Mouse (Mus musculus) limb, embryonic 10.5 days (tissue): ENCODE measurements around the gene Fstl4. TPM values are rescaled to one million over a fixed set of nuclear protein-coding genes. Genes with fewer than 3 reads are reported as not detected.

Experiments
- DNase-seq: peaks from one replicate; pipeline ENCODE4 v3.0.0-alpha.2; 2017; ENCODE audit warnings: low spot score
- H3K27ac ChIP-seq: fragments of 300-500 bp; sonication (generic); 2 replicates; pipeline ENCODE4 v1.5.1; 2016; ENCODE audit warnings: mild to moderate bottlenecking
- H3K27me3 ChIP-seq: fragments of 300-500 bp; sonication (generic); 2 replicates; pipeline ENCODE4 v1.6.1; 2016; ENCODE audit warnings: low read depth, mild to moderate bottlenecking; ENCODE audit not compliant: poor library complexity, severe bottlenecking
- H3K36me3 ChIP-seq: fragments of 300-500 bp; sonication (generic); 2 replicates; pipeline ENCODE4 v1.6.1; 2016; ENCODE audit warnings: mild to moderate bottlenecking, moderate library complexity
- H3K4me1 ChIP-seq: fragments of 300-500 bp; sonication (generic); 2 replicates; pipeline ENCODE4 v1.6.1; 2016
- H3K4me3 ChIP-seq: fragments of 300-500 bp; sonication (generic); 2 replicates; pipeline ENCODE4 v1.5.1; 2016; ENCODE audit warnings: mild to moderate bottlenecking, moderate library complexity
- H3K9me3 ChIP-seq: fragments of 300-500 bp; sonication (generic); replicated peaks from 2 replicates; pipeline ENCODE4 v1.6.1; 2016; ENCODE audit warnings: mild to moderate bottlenecking
- WGBS: fragments of 180-500 bp; shearing (Covaris S2); methylation state at CpG from one replicate; pipeline ENCODE4 v1.1.7; 2016; 5-methylcytosine and 5-hydroxymethylcytosine counted together
- polyA plus RNA-seq: library from polyadenylated mRNA; unstranded; fragments of >200 nt; fragmentation: Nextera tagmentation; extraction: Ambion mirVana; gene quantifications from 2 replicates; pipeline ENCODE4 v1.2.1, GENCODE M21; 2016

Fstl4 gene
- polyA plus RNA-seq, 1 experiment from 2014 or later, result 0.13 TPM

DNA sequence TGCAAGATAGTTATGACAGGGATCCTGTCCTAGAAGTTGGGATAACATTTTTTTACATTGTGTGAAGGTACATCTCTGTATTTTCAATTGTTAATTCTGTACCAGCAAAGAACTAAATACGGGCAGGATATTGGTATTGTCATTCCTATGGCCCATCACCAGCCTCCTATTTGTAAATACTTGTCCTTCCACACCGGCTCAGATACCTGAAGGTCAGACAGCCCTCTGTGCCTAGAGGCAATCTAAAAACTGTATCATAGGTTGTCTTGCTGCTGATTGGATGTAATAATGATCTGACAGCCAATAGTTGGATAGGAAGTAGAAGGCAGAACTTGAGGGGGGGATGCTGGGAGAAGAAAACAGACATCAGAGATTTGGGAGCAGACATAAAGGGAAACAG lies 432.7 kb downstream of the Fstl4 start:
- DNase-seq, result no peak
- H3K27me3 ChIP-seq, result no peaks in the 10 kb centered on the region
- WGBS, result 89% methylated on average over 2 of the region's 2 CpGs

DNA sequence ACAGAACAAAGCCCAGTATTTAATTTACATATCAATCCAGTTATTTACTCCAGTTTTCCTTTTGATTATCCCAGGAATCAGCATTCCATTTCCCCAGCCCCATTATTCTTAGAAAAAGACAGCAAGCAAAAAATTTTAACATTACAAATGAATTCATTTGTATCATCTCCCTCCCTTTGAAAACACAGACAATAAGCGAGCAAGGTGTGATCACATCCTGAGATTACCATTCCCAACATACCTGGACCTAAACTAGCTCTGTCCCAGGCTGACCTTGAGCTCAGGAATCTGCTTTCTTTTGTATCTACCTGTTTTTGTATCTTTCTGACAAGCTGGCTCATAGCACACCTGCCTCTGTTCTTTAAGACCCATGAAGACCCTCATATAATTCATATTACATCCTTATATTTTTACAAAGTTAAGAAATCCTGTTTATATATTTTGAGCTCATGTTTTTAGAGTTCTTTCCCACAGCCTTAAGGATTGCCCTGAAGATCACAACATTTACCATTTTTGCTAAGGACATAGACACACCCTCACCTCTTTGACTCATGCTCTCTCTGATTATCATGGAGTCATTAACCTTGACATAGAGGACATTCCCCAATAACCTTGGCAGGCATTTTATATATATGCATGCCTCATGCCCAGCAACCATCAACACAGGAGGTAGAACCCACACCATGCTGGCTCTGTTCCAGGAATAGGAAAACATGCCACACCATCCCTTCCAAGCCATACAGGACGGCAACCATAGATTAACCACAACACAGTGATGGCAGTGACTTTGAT lies 438.2 kb downstream of the Fstl4 start:
- Histone ChIP-seq H3K27ac (no peak overlapping the region), H3K9me3 (no peaks in the 10 kb centered on the region), H3K36me3 (no peaks in the 10 kb centered on the region), H3K4me1 (no peaks in the 10 kb centered on the region), H3K4me3 (no peak overlapping the region), H3K27me3 (no peaks in the 10 kb centered on the region)
- 84% methylated on average over 2 of the region's 2 CpGs for WGBS
- DNase-seq, result no peak

More for the DNA sequence above, 432.7 kb downstream of the Fstl4 start:
- Histone ChIP-seq H3K27ac (no peak overlapping the region), H3K4me3 (no peak overlapping the region), H3K9me3 (no peaks in the 10 kb centered on the region), H3K4me1 (no peaks in the 10 kb centered on the region), H3K36me3 (no peaks in the 10 kb centered on the region)

DNA sequence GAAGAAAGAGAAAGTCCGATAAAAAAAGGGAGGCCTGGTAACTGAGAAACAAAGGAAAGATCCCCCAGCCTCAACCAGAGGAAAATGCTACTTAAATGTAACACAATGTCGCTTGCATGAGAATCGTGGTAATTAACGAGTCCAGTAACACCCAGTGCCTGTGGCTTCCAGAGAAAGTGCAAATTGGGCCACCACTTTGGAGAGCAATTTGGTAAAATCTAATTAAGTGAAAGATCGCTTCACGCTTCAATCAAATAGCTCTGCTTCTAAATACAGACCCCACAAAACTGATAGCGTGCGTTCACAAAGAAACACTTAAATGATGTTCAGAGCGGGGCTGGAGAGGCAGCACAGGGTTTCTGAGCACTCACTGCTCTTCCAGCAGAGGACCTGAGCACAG lies 446.4 kb downstream of the Fstl4 start:
- 84% methylated on average over 9 of the region's 9 CpGs for WGBS
- Histone ChIP-seq H3K27ac (no peak overlapping the region), H3K36me3 (no peaks in the 10 kb centered on the region), H3K4me3 (no peak overlapping the region), H3K9me3 (no peaks in the 10 kb centered on the region), H3K27me3 (no peaks in the 10 kb centered on the region), H3K4me1 (no peaks in the 10 kb centered on the region)
- no peak for DNase-seq

DNA sequence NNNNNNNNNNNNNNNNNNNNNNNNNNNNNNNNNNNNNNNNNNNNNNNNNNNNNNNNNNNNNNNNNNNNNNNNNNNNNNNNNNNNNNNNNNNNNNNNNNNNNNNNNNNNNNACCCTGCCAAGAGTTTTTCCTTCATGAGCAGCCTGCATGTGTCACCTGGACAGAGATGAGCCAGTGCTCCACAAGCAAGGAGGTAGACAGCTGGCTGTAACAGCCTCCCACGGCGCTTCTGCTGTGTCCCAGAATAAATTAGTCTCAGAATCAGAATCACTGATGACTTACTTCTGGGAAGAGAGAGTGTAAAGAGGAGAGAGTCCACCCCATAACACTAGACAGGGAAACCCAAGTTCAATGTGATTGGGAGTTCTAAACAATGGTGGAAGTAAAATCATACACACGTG lies 464.6 kb downstream of the Fstl4 start:
- Histone ChIP-seq H3K27me3 (no peaks in the 10 kb centered on the region), H3K36me3 (no peaks in the 10 kb centered on the region), H3K27ac (no peak overlapping the region), H3K4me1 (no peaks in the 10 kb centered on the region), H3K4me3 (no peak overlapping the region), H3K9me3 (no peaks in the 10 kb centered on the region)
- no peak for DNase-seq
- WGBS, result 92% methylated on average over 3 of the region's 3 CpGs

DNA sequence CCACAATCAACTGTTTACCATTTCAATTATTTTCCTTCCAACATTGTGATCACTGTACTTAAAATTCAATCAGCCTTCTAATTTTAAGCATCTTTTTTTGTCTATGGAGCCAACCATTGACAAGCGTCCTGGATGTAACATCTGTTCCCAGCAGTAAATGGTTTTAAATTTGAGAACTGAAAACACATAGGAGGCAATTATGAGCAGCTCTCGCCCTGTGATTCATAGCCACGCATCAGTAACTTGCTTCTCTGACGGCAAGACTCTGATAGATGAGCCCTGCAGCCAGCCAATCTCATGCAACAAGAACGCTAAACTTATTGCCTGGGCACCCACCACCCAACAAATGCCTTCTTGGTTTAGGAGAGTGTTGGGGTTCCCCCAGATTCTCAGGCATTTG lies 467.4 kb downstream of the Fstl4 start:
- Histone ChIP-seq H3K4me3 (no peak overlapping the region), H3K9me3 (no peaks in the 10 kb centered on the region), H3K27ac (no peak overlapping the region), H3K4me1 (no peaks in the 10 kb centered on the region), H3K27me3 (no peaks in the 10 kb centered on the region), H3K36me3 (no peaks in the 10 kb centered on the region)
- DNase-seq, result no peak
- WGBS, result 87% methylated on average over 5 of the region's 5 CpGs

DNA sequence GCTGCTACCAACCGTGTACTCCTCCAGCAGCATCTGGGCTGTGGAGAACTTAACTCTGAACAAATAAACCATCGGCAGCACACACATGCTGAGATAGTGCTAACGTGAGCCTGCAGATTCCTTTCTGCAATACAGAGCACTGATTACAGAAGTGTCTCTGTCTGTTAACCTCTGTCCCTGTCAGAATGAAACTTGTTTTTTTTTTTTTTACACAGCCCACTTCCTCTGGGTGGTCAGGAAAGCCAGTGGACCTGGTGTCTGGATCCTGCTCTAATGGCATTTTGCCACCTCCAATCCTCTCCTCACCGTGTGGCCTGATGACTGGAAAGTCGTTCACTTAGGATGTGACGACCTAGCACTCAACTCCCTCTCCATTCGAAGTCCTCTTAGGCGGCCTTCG lies 469.2 kb downstream of the Fstl4 start:
- WGBS, result 81% methylated on average over 9 of the region's 9 CpGs

More for the DNA sequence above, 469.2 kb downstream of the Fstl4 start:
- H3K9me3 ChIP-seq, result no peaks in the 10 kb centered on the region
- H3K27me3 ChIP-seq, result no peaks in the 10 kb centered on the region
- H3K27ac ChIP-seq, result no peak overlapping the region
- no peak overlapping the region for H3K4me3 ChIP-seq
- H3K36me3 ChIP-seq, result no peaks in the 10 kb centered on the region
- H3K4me1 ChIP-seq, result no peaks in the 10 kb centered on the region
- no peak for DNase-seq
